10 mouse cellular contexts compared by ENCODE assay signal in genomic region chrX:60026654-60027053, GRCm38 (mm10). TPM values are rescaled to one million over a fixed set of nuclear protein-coding genes. Genes with fewer than 3 reads are reported as not detected.
DNase-seq lines count a peak whose midpoint lies in the region; ATAC-seq and TF ChIP-seq lines count a peak whose summit lies in the region.
"Had no signal": no experiment of that assay in that cellular context is flagged by ENCODE, and none has a peak within 500 bp of the region (broad histone marks: within the 10 kb centered on the region; RNA-seq: fewer than 3 reads in every experiment).

No protein-coding gene starts in this region.

- H3K4me2 ChIP-seq in kidney, embryonic 14.5 days (replicated peaks; ENCODE audit: low read depth, low read length): no peak overlapping the region
- H3K4me2 ChIP-seq in limb, embryonic 14.5 days (replicated peaks; ENCODE audit: low read depth, low read length, severe bottlenecking): no peak overlapping the region
- H3K4me2 ChIP-seq: lung, embryonic 15.5 days had no signal

- no peak overlapping the region for H3K27ac ChIP-seq in kidney, embryonic 14.5 days (ENCODE audit: low read depth, low read length)
- no peak overlapping the region for H3K27ac ChIP-seq in cerebellum, adult 2 months (ENCODE audit: insufficient read depth, low read length)
- no peak overlapping the region for H3K27ac ChIP-seq in limb, embryonic 14.5 days (replicated peaks; ENCODE audit: low read depth, low read length)
- H3K27ac ChIP-seq: lung, embryonic 15.5 days had no signal

- no peak for TF ChIP-seq POLR2A in cerebellum, adult 2 months (IDR thresholded peaks at IDR 0.05; ENCODE audit: borderline replicate concordance, insufficient read depth, low read length)
- no peak for TF ChIP-seq POLR2A in limb, embryonic 14.5 days (IDR thresholded peaks at IDR 0.05; ENCODE audit: borderline replicate concordance, extremely low read depth, insufficient read depth, insufficient read length)

- no peaks in the 10 kb centered on the region for H3K36me3 ChIP-seq in kidney, embryonic 14.5 days (ENCODE audit: control insufficient read depth, insufficient read depth, low read length)
- no peaks in the 10 kb centered on the region for H3K36me3 ChIP-seq in limb, embryonic 14.5 days (ENCODE audit: control insufficient read depth, insufficient read depth, low read length)
- H3K36me3 ChIP-seq: lung, embryonic 15.5 days had no signal

- 23% methylated on average over 3 of the region's 3 CpGs for WGBS in kidney, embryonic 14.5 days
- 8% methylated on average over 3 of the region's 3 CpGs for WGBS in cerebellum, adult 2 months
- WGBS in limb, embryonic 14.5 days: 5% methylated on average over 3 of the region's 3 CpGs

- no peaks in the 10 kb centered on the region for H3K4me1 ChIP-seq in kidney, embryonic 14.5 days (ENCODE audit: control insufficient read depth, insufficient read depth, low read length)
- no peaks in the 10 kb centered on the region for H3K4me1 ChIP-seq in cerebellum, adult 2 months (ENCODE audit: control insufficient read depth, insufficient read depth, low read length)
- H3K4me1 ChIP-seq in limb, embryonic 14.5 days (ENCODE audit: control insufficient read depth, insufficient read depth, low read length): no peaks in the 10 kb centered on the region
- H3K4me1 ChIP-seq: lung, embryonic 15.5 days had no signal

- no peak for ATAC-seq in CD4-positive, CD25-positive, alpha-beta regulatory T cell, adult 4 months
- no peak for ATAC-seq in kidney, embryonic 14.5 days (ENCODE audit: low FRiP score, low TSS enrichment)
- ATAC-seq in limb, embryonic 14.5 days (ENCODE audit: low FRiP score, low read depth): no peak

- no peaks in the 10 kb centered on the region for H3K27me3 ChIP-seq in kidney, embryonic 14.5 days (ENCODE audit: control insufficient read depth, insufficient read depth, low read length)
- no peaks in the 10 kb centered on the region for H3K27me3 ChIP-seq in cerebellum, adult 2 months (ENCODE audit: control insufficient read depth, insufficient read depth, low read length)
- no peaks in the 10 kb centered on the region for H3K27me3 ChIP-seq in limb, embryonic 14.5 days (ENCODE audit: control insufficient read depth, insufficient read depth, low read length)
- H3K27me3 ChIP-seq: lung, embryonic 15.5 days had no signal

- no peaks in the 10 kb centered on the region for H3K9me3 ChIP-seq in kidney, embryonic 14.5 days (ENCODE audit: control insufficient read depth, low read length)
- H3K9me3 ChIP-seq in limb, embryonic 14.5 days (ENCODE audit: control insufficient read depth, low read length): no peaks in the 10 kb centered on the region
- H3K9me3 ChIP-seq: lung, embryonic 15.5 days had no signal

- TF ChIP-seq CTCF in cerebellum, adult 2 months (IDR thresholded peaks at IDR 0.05; ENCODE audit: borderline replicate concordance, insufficient read depth, low read depth, low read length): peak; percentile 45

- H3K9ac ChIP-seq in kidney, embryonic 14.5 days (ENCODE audit: low read depth, low read length): no peak overlapping the region
- H3K9ac ChIP-seq in limb, embryonic 14.5 days (ENCODE audit: low read depth, low read length, severe bottlenecking): no peak overlapping the region
- H3K9ac ChIP-seq: lung, embryonic 15.5 days had no signal

- DNase-seq in CD4-positive, CD25-positive, alpha-beta regulatory T cell, adult 2 months (ENCODE audit: low read depth, low spot score): peak; percentile 27
- DNase-seq in kidney, adult 9 months: peak; percentile 17
- DNase-seq in cerebellum, adult 2 months: peak; percentile 31 to 34
- DNase-seq in heart, postnatal 4 days: peak; percentile 25
- DNase-seq in limb, embryonic 14.5 days (ENCODE audit: low spot score): peak; percentile 17
- peak; percentile 1 to 5 for DNase-seq in thymus, postnatal 36 days

- H3K4me3 ChIP-seq in kidney, embryonic 14.5 days (ENCODE audit: low read length): no peak overlapping the region
- H3K4me3 ChIP-seq in cerebellum, adult 2 months (replicated peaks; ENCODE audit: insufficient read depth, low read depth, low read length): no peak overlapping the region
- no peak overlapping the region for H3K4me3 ChIP-seq in limb, embryonic 14.5 days (replicated peaks; ENCODE audit: low read length)
- H3K4me3 ChIP-seq: lung, embryonic 15.5 days had no signal

RNA-seq across cellular contexts. Expression of gene F9, which starts 27.4 kb away (rescaled TPM):
- not detected for polyA plus RNA-seq in CD4-positive, CD25-positive, alpha-beta regulatory T cell, adult 4 months (2017; shearing (Covaris generic))
- not detected in 2 replicates for polyA plus RNA-seq in kidney, embryonic 14.5 days (2014; fragmentation: Nextera tagmentation; extraction: Ambion mirVana)
- polyA plus RNA-seq in cerebellum, adult 2 months (2012; rRNA removed): 0.03 and 0.06 TPM in 2 replicates
- not detected for total RNA-seq in heart, postnatal 4 days (2021)
- not detected in 2 replicates for polyA plus RNA-seq in limb, embryonic 14.5 days (2012; rRNA removed)
- polyA plus RNA-seq in limb, embryonic 14.5 days (2014; fragmentation: Nextera tagmentation; extraction: Ambion mirVana): not detected in 2 replicates
- polyA plus RNA-seq: lung, embryonic 15.5 days; testis, adult 2 months had no signal
